Mouse (Mus musculus): ENCODE results near the gene Cdk5rap3.

Cdk5rap3 gene

GRCm38 (mm10) chr11:96933562-96934276, 17.4 kb upstream of the Cdk5rap3 start:
- no peak for DNase-seq (ENCODE audit: low spot score)

GRCm38 (mm10) chr11:96931327-96932062, 15.2 kb upstream of the Cdk5rap3 start:
- DNase-seq (ENCODE audit: low spot score), result no peak

- no peak for DNase-seq (ENCODE audit: low spot score)
Observed at GRCm38 (mm10) chr11:96929766-96930331, 13.6 kb upstream of the Cdk5rap3 start.

GRCm38 (mm10) chr11:96929096-96929765, 12.9 kb upstream of the Cdk5rap3 start:
- DNase-seq (ENCODE audit: low spot score), result no peak

GRCm38 (mm10) chr11:96928691-96929090, 12.4 kb upstream of the Cdk5rap3 start:
- DNase-seq (ENCODE audit: low spot score), result no peak

- no peak for DNase-seq (ENCODE audit: low spot score)
Observed at GRCm38 (mm10) chr11:96928088-96928487, 11.8 kb upstream of the Cdk5rap3 start, which contains the start of gene Prr15l. Gene Prr15l (plus strand): TSS chr11:96928104.

GRCm38 (mm10) chr11:96926587-96926986, 10.3 kb upstream of the Cdk5rap3 start:
- DNase-seq (ENCODE audit: low spot score), result no peak

- no peak for DNase-seq (ENCODE audit: low spot score)
Observed at GRCm38 (mm10) chr11:96925469-96926148, 9.3 kb upstream of the Cdk5rap3 start.

- DNase-seq (ENCODE audit: low spot score), result peak; percentile 19
Observed at GRCm38 (mm10) chr11:96924861-96925260, 8.6 kb upstream of the Cdk5rap3 start.

GRCm38 (mm10) chr11:96919003-96919402, 2.7 kb upstream of the Cdk5rap3 start:
- DNase-seq (ENCODE audit: low spot score), result no peak

GRCm38 (mm10) chr11:96917415-96917814, 1.1 kb upstream of the Cdk5rap3 start:
- DNase-seq (ENCODE audit: low spot score), result no peak

- no peak for DNase-seq (ENCODE audit: low spot score)
Observed at GRCm38 (mm10) chr11:96916885-96917396, 645 bp upstream of the Cdk5rap3 start.

- peak; percentile 62 for DNase-seq (ENCODE audit: low spot score)
Observed at GRCm38 (mm10) chr11:96912682-96913081, 3.6 kb downstream of the Cdk5rap3 start.

- peak; percentile 72 for DNase-seq (ENCODE audit: low spot score)
Observed at GRCm38 (mm10) chr11:96910003-96910402, 6.3 kb downstream of the Cdk5rap3 start.

- DNase-seq (ENCODE audit: low spot score), result no peak
Observed at GRCm38 (mm10) chr11:96908594-96908993, 7.7 kb downstream of the Cdk5rap3 start.

- DNase-seq (ENCODE audit: low spot score), result no peak
Observed at GRCm38 (mm10) chr11:96906431-96907161, 9.7 kb downstream of the Cdk5rap3 start.

- DNase-seq (ENCODE audit: low spot score), result no peak
Observed at GRCm38 (mm10) chr11:96902639-96903635, 13.4 kb downstream of the Cdk5rap3 start.

- DNase-seq (ENCODE audit: low spot score), result no peak
Observed at GRCm38 (mm10) chr11:96901332-96901731, 15.0 kb downstream of the Cdk5rap3 start.

- DNase-seq (ENCODE audit: low spot score), result no peak
Observed at GRCm38 (mm10) chr11:96899449-96900306, 16.6 kb downstream of the Cdk5rap3 start.

Measured in T-cell, adult 2 months (primary cell).